Mouse (Mus musculus) lung, postnatal 0 days (tissue): Measurements from ENCODE around the gene Dlgap1. TPM values are rescaled to one million over a fixed set of nuclear protein-coding genes. Genes with fewer than 3 reads are reported as not detected.

ENCODE experiments used
- ATAC-seq: fragments of 200-750 bp; cut with Nextera tagmentation; 2 replicates; pipeline ENCODE4 v1.8.0; 2017; ENCODE audit warnings: moderate library complexity
- DNase-seq: peaks from one replicate; pipeline ENCODE4 v3.0.0-alpha.2; 2016; ENCODE audit warnings: low spot score
- H3K27ac ChIP-seq: fragments of 300-500 bp; sonication (generic); 2 replicates; pipeline ENCODE4 v1.5.1; 2014; ENCODE audit warnings: antibody characterized with exemption, mild to moderate bottlenecking, low read length, mixed read lengths
- H3K27me3 ChIP-seq: fragments of 300-500 bp; sonication (generic); replicated peaks from 2 replicates; pipeline ENCODE4 v1.6.1; 2014; ENCODE audit warnings: low read length, mixed read lengths; ENCODE audit not compliant: insufficient read depth
- H3K36me3 ChIP-seq: fragments of 300-500 bp; sonication (generic); 2 replicates; pipeline ENCODE4 v1.6.1; 2014; ENCODE audit warnings: low read length, mixed read lengths; ENCODE audit not compliant: insufficient read depth
- H3K4me1 ChIP-seq: fragments of 300-500 bp; sonication (generic); 2 replicates; pipeline ENCODE4 v1.6.1; 2014; ENCODE audit warnings: antibody characterized with exemption, low read depth, low read length, mixed read lengths; ENCODE audit not compliant: insufficient read depth
- H3K4me2 ChIP-seq: fragments of 300-500 bp; sonication (generic); replicated peaks from 2 replicates; pipeline ENCODE4 v1.6.1; 2014; ENCODE audit warnings: low read depth, mild to moderate bottlenecking, low read length, moderate library complexity, mixed read lengths
- H3K4me3 ChIP-seq: fragments of 300-500 bp; sonication (generic); 2 replicates; pipeline ENCODE4 v1.5.1; 2014; ENCODE audit warnings: low read depth, low read length
- H3K9ac ChIP-seq: fragments of 300-500 bp; sonication (generic); replicated peaks from 2 replicates; pipeline ENCODE4 v1.6.1; 2014; ENCODE audit warnings: low read depth, mild to moderate bottlenecking
- H3K9me3 ChIP-seq: fragments of 300-500 bp; sonication (generic); 2 replicates; pipeline ENCODE4 v1.6.1; 2016; ENCODE audit warnings: low read length, mixed read lengths
- CTCF ChIP-seq: IDR thresholded peaks from 2 replicates; pipeline ENCODE4 v1.5.1; 2016; ENCODE audit warnings: antibody characterized with exemption, mild to moderate bottlenecking
- EP300 ChIP-seq: IDR thresholded peaks from 2 replicates; pipeline ENCODE4 v1.6.1; 2016; ENCODE audit warnings: antibody characterized with exemption, mild to moderate bottlenecking, control low read depth
- WGBS: fragments of 180-500 bp; shearing (Covaris S2); extraction: QIAGEN DNeasy Blood & Tissue Kit; methylation state at CpG from one replicate; pipeline ENCODE4 v1.1.7; 2014; 5-methylcytosine and 5-hydroxymethylcytosine counted together
- polyA plus RNA-seq: library from polyadenylated mRNA; unstranded; fragments of >200 nt; fragmentation: Nextera tagmentation; extraction: Ambion mirVana; gene quantifications from 2 replicates; pipeline ENCODE4 v1.2.1, GENCODE M21; 2015

Dlgap1 gene
- polyA plus RNA-seq, 1 experiment from 2014 or later = 0.26 TPM

DNA sequence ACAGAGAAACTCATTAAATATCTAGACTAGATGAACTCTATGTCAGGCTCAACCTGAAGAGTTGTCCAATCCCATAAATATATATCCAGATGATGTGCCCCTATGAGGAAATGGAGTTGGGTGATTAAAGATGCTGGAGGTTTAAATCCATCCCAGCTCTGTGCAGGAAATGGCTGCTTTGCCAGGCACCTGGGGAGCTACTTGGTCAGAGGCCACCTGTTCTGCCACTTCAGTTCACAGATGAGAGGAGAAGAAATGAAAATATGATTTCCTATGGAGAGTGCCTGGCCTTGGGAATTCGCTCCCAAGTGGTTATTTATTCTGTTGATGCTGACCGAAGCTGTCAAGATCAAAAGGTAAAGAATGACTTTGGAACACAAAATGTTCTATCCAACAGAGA is 160.3 kb downstream of the Dlgap1 start:
- WGBS = 68% methylated on average over 2 of the region's 2 CpGs
- Histone ChIP-seq H3K27ac (no peak overlapping the region), H3K4me3 (no peak overlapping the region), H3K9me3 (no peaks in the 10 kb centered on the region), H3K4me2 (no peak overlapping the region), H3K36me3 (no peaks in the 10 kb centered on the region), H3K27me3 (no peaks in the 10 kb centered on the region), H3K4me1 (no peaks in the 10 kb centered on the region), H3K9ac (no peak overlapping the region)
- DNase-seq (no peak), ATAC-seq (no peak)
- TF ChIP-seq CTCF (no peak), EP300 (no peak)

DNA sequence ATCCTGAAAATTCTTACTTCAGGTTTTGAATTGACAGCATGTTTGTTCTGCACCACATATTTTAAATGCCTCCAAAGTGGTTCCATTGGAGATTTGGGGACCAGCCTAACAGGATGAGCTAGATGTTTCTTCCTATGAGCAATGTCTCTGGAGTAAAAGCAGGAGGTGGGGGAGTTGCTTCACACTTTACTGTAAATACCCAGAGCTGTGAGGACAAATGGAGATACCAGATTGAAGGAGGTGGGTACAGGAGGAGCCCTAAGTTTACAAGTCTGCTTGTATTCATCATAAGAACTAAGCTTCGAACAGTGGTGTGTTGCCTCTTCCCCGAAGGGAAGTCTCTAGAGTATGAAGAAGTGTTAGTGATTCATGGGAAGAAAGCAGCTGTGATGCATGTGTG is 201.0 kb downstream of the Dlgap1 start:
- Histone ChIP-seq H3K4me3 (no peak overlapping the region), H3K4me1 (no peaks in the 10 kb centered on the region), H3K9ac (no peak overlapping the region), H3K27ac (no peak overlapping the region), H3K9me3 (no peaks in the 10 kb centered on the region), H3K4me2 (no peak overlapping the region), H3K27me3 (no peaks in the 10 kb centered on the region), H3K36me3 (no peaks in the 10 kb centered on the region)
- 71% methylated on average over 2 of the region's 2 CpGs for WGBS
- DNase-seq (no peak), ATAC-seq (no peak)
- TF ChIP-seq CTCF = no peak
- no peak for TF ChIP-seq EP300

DNA sequence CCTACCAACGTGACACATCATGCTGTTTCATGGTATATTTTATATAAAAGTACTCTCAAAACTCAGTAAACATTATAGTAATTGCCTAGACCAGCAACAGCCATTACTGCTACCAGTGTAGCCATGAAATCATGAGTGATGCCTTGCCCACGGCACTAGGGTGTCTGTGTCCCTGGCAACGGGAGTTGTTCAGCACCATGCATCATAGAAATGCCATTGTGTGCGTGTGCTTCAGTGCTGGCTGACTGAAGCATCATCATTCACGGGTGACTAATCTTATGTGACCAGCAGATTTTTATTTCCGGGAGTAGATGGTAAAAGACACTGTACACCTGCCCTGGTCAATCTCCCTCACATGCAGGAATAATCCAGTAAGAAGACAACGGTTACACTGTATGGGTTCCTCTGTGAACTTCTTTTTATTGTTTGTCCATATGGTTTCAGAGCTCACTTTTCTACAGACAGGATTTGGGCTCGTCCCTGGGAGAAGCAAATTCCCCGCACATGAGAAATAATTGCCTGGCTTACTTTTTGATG is 203.7 kb downstream of the Dlgap1 start:
- Histone ChIP-seq H3K27ac (no peak overlapping the region), H3K4me1 (no peaks in the 10 kb centered on the region), H3K9me3 (no peaks in the 10 kb centered on the region), H3K9ac (no peak overlapping the region), H3K27me3 (no peaks in the 10 kb centered on the region), H3K36me3 (no peaks in the 10 kb centered on the region), H3K4me2 (no peak overlapping the region), H3K4me3 (no peak overlapping the region)
- no peak for ATAC-seq
- WGBS = 78% methylated on average over 9 of the region's 9 CpGs
- no peak for DNase-seq
- no peak for TF ChIP-seq CTCF
- no peak for TF ChIP-seq EP300

DNA sequence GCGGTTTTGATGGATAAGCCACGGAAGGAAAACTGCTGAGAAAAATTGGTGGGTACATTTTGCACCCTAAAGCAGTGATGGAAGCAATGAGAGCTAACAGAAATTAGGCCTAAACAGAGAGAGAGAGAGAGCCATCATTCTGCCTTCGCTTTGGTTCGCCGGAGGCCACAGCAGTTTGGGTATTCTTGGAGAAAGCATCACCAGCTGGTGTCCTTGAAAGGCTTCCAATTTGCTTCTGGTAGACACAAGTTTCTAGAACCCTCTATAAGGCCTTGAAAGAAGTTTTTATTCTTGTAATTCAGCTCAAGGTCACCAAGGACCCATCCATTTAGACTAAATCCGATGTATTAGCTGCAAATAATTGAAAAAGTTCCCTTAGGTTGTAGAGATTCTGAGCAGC is 205.0 kb downstream of the Dlgap1 start:
- Histone ChIP-seq H3K27me3 (no peaks in the 10 kb centered on the region), H3K4me2 (no peak overlapping the region)

DNA sequence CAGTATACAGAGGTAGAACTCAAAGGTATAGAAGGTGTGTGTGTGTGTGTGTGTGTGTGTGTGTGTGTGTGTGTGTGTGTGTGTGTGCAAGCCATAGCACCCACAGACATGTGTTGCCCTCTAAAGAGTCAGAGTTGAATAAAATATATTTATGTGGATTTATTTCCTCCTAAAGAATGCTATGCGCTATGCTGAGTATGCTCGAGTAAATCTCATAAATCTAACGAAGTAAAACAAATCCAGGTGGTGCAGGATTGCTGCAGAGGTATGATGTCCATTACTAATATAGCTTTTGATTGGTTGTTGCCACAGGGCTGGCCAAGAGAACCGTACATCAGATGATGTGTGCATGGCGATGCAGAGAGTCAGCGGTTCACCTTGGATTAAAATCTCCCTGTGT is 222.4 kb downstream of the Dlgap1 start:
- Histone ChIP-seq H3K9ac (no peak overlapping the region), H3K4me3 (no peak overlapping the region), H3K4me2 (no peak overlapping the region), H3K27me3 (no peaks in the 10 kb centered on the region), H3K4me1 (no peaks in the 10 kb centered on the region), H3K9me3 (no peaks in the 10 kb centered on the region), H3K36me3 (no peaks in the 10 kb centered on the region), H3K27ac (no peak overlapping the region)
- no peak for DNase-seq
- TF ChIP-seq EP300 (no peak), CTCF (no peak)
- ATAC-seq = no peak
- WGBS = 80% methylated on average over 6 of the region's 6 CpGs

More for the DNA sequence above, 205.0 kb downstream of the Dlgap1 start:
- Histone ChIP-seq H3K36me3 (no peaks in the 10 kb centered on the region), H3K9ac (no peak overlapping the region), H3K4me1 (no peaks in the 10 kb centered on the region), H3K27ac (no peak overlapping the region), H3K4me3 (no peak overlapping the region), H3K9me3 (no peaks in the 10 kb centered on the region)
- ATAC-seq (no peak), DNase-seq (no peak)
- 83% methylated on average over 6 of the region's 6 CpGs for WGBS
- TF ChIP-seq EP300 (no peak), CTCF (no peak)

DNA sequence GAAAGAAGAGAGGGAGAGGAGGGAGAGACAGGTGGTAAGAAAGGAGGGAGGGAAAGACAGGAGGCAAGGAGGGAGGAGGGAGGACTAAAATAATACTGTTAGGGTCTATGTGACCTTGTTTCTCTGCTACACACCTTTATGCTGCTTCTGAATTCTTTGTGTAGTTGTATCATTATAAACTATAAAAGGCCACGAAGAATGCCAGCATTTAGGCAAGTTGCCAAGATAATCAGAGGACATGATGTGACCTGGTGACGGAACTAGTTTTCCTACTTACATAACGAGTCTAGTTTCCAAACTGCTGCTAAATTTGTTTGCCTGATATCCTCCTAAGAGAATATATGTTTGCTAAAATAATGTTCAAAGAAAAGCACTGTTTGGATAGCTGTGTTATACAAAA is 254.0 kb downstream of the Dlgap1 start:
- Histone ChIP-seq H3K27me3 (no peaks in the 10 kb centered on the region), H3K36me3 (no peaks in the 10 kb centered on the region), H3K4me1 (no peaks in the 10 kb centered on the region), H3K9me3 (no peaks in the 10 kb centered on the region), H3K4me3 (no peak overlapping the region), H3K9ac (no peak overlapping the region), H3K4me2 (no peak overlapping the region), H3K27ac (no peak overlapping the region)
- 37% methylated on average over 3 of the region's 3 CpGs for WGBS
- no peak for ATAC-seq
- no peak for TF ChIP-seq CTCF
- no peak for TF ChIP-seq EP300
- DNase-seq = no peak

DNA sequence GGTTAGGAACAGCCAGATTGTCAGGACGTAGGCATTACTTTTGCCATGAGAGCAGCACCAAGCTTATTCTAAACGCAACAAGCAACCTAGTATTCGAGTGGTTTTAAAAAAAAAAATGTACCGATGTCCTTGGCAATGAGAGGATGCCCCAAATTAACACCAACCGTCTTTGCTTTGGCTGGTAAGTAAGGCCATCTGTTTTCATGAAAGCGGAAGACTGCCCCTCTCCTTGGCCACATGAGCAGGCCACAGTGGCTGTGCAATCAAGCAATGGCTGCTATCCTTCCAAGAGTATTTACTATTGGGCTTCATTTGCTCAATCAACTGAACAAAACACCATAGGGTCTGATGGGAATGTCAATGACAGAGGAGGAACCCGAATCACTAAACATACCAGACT is 278.5 kb downstream of the Dlgap1 start:
- Histone ChIP-seq H3K4me2 (no peak overlapping the region), H3K36me3 (no peaks in the 10 kb centered on the region), H3K4me1 (no peaks in the 10 kb centered on the region), H3K27me3 (no peaks in the 10 kb centered on the region), H3K4me3 (no peak overlapping the region), H3K27ac (no peak overlapping the region), H3K9me3 (no peaks in the 10 kb centered on the region), H3K9ac (no peak overlapping the region)
- 68% methylated on average over 7 of the region's 7 CpGs for WGBS
- no peak for DNase-seq
- TF ChIP-seq CTCF = no peak
- no peak for TF ChIP-seq EP300
- no peak for ATAC-seq
